Comparison of ENCODE assay signal across 8 mouse cellular contexts in genomic region chr7:127895442-127895841, GRCm38 (mm10). TPM values are rescaled to one million over a fixed set of nuclear protein-coding genes. Genes with fewer than 3 reads are reported as not detected.
DNase-seq lines count a peak whose midpoint lies in the region; ATAC-seq lines count a peak whose summit lies in the region.

Gene Gm21974 (minus strand): TSS chr7:127895454.
Gene Vkorc1 (minus strand): TSS chr7:127895617.

- peak; percentile 97 to 99 for DNase-seq in adrenal gland, adult (ENCODE audit: inconsistent age in 2 of 2, low spot score in 1 of 2)
- peak; percentile 97 for DNase-seq in embryo, embryonic 10 days (ENCODE audit: low spot score)
- DNase-seq in gastrocnemius, postnatal 10 days: peak; percentile 93
- DNase-seq in induced T-regulatory cell, adult 2 months (ENCODE audit: low read depth): peak; percentile 93
- DNase-seq in left cerebral cortex, adult 8-10 months (ENCODE audit: low spot score in 2 of 2): peak; percentile 89 to 97
- DNase-seq in right cerebral cortex, adult 18-20 months: peak; percentile 96
- peak; percentile 82 for DNase-seq in urinary bladder, adult 2 months (ENCODE audit: low spot score)

- peak; percentile 95 for ATAC-seq in megakaryocyte, adult 5-6 weeks (ENCODE audit: poor library complexity, severe bottlenecking)

RNA-seq across cellular contexts. Expression of gene Gm21974, which starts in this region (rescaled TPM):
- total RNA-seq in gastrocnemius, postnatal 10 days (2021): not detected
- total RNA-seq in left cerebral cortex, adult 8-10 months (2022): not detected
- total RNA-seq in megakaryocyte, adult 5-6 weeks (2015): not detected in 2 replicates
- total RNA-seq in megakaryocyte, adult 5-6 weeks (2017): not detected in 2 replicates
- not detected in 2 replicates for polyA plus RNA-seq in urinary bladder, adult 2 months (2012; rRNA removed)

RNA-seq across cellular contexts. Expression of gene Vkorc1, which starts in this region (rescaled TPM):
- total RNA-seq in gastrocnemius, postnatal 10 days (2021): 10 to 100 TPM; 36.8 to 48.9 TPM
- total RNA-seq in left cerebral cortex, adult 8-10 months (2022): 10 to 100 TPM; 18.5 to 31.2 (median 25.2) TPM
- 49.9 and 59.6 TPM in 2 replicates for total RNA-seq in megakaryocyte, adult 5-6 weeks (2015)
- total RNA-seq in megakaryocyte, adult 5-6 weeks (2017): 5.5 and 11.2 TPM in 2 replicates
- 204 and 211 TPM in 2 replicates for polyA plus RNA-seq in urinary bladder, adult 2 months (2012; rRNA removed)

Comparison
In these comparisons a context has a peak if more than half of its experiments do, and no peak if none do; other contexts are left out.
1. Peak in every context shown above with its lines: DNase-seq and ATAC-seq.